In the genomic region with DNA sequence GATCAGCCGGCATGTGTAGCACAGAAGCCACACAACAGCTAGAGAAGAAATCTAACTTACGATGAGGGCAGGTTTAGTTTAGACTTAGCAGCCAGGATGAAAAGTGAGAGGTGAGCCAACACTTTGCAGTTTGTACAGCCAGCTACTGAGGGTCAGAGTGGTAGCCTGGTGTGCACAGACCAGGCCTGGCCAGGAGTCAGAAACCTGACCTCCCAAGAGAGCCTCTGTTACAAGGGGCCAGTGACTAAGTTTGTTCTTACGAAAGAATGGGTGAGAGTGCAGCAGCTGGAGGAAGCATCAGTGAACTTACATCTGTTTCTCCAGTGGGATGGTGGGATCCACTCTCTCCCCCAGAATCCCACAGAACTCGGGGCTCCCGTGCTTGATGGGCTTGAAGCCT, we compare ENCODE assay signal across 15 mouse cellular contexts. TPM values are rescaled to one million over a fixed set of nuclear protein-coding genes. Genes with fewer than 3 reads are reported as not detected.
DNase-seq lines count a peak whose midpoint lies in the region; ATAC-seq lines count a peak whose summit lies in the region.
"Had no signal": no experiment of that assay in that cellular context is flagged by ENCODE, and none has a peak within 500 bp of the region (broad histone marks: within the 10 kb centered on the region; RNA-seq: fewer than 3 reads in every experiment).

No protein-coding gene starts in this region.

- H3K9ac ChIP-seq in heart, embryonic 15.5 days, result no peak overlapping the region
- H3K9ac ChIP-seq: embryonic facial prominence, embryonic 13.5 days had no signal

- no peak overlapping the region for H3K4me2 ChIP-seq in heart, embryonic 15.5 days
- H3K4me2 ChIP-seq: embryonic facial prominence, embryonic 13.5 days had no signal

- peak; percentile 55 for DNase-seq in adrenal gland, adult 8-10 months
- DNase-seq in adrenal gland, postnatal 4 days (ENCODE audit: low spot score in 2 of 2), result no peak
- no peak for DNase-seq in heart, postnatal 14 days
- peak; percentile 38 for DNase-seq in 3134 (ENCODE audit: extremely low read depth, insufficient read length, low spot score)
- peak; percentile 58 to 61 for DNase-seq in adrenal gland, postnatal 36 days
- no peak for DNase-seq in thymus, postnatal 25 days
- DNase-seq: B cell, adult 2 months; kidney, postnatal 10 days; liver; midbrain, embryonic 14.5 days; right cerebral cortex, adult 18-20 months had no signal

- no peaks in the 10 kb centered on the region for H3K27me3 ChIP-seq in heart, embryonic 15.5 days
- H3K27me3 ChIP-seq: embryonic facial prominence, embryonic 13.5 days had no signal

- H3K27ac ChIP-seq in heart, embryonic 15.5 days, result peak overlapping the region; percentile 88; the same call in 1 of the 2 replicates
- H3K27ac ChIP-seq: embryonic facial prominence, embryonic 13.5 days; macrophage had no signal

- WGBS in heart, embryonic 15.5 days, result 91% methylated on average over 5 of the region's 5 CpGs

- no peaks in the 10 kb centered on the region for H3K9me3 ChIP-seq in heart, embryonic 15.5 days (replicated peaks)
- H3K9me3 ChIP-seq: embryonic facial prominence, embryonic 13.5 days had no signal

- H3K36me3 ChIP-seq in heart, embryonic 15.5 days, result 0 out of 2 replicates have a peak, but pooled peaks cover 4% of the 10 kb centered on the region

- intact Hi-C loops in heart, postnatal 14 days (cut with DNase I), result no loop called here

- peaks cover 66% of the 10 kb centered on the region for H3K4me1 ChIP-seq in heart, embryonic 15.5 days (replicated peaks)

- H3K4me3 ChIP-seq in heart, embryonic 15.5 days, result no peak overlapping the region
- H3K4me3 ChIP-seq: embryonic facial prominence, embryonic 13.5 days had no signal

- ATAC-seq in heart, embryonic 15.5 days (replicated peaks; ENCODE audit: insufficient number of reproducible peaks, insufficient read depth, low FRiP score, low read depth), result no peak
- no peak for ATAC-seq in inflammation-experienced regulatory T-cells, adult 6 months

RNA-seq across cellular contexts. Expression of a gene that starts 38.6 kb away (rescaled TPM):
- 100 to 1,000 TPM; 191 to 350 (median 261) TPM for total RNA-seq in adrenal gland, adult 8-10 months (2022)
- total RNA-seq in adrenal gland, postnatal 4 days (2021), result 100 to 1,000 TPM; 242 to 245 TPM
- polyA plus RNA-seq in heart, embryonic 15.5 days (2015; fragmentation: Nextera tagmentation; extraction: Ambion mirVana), result 71.7 and 74.2 TPM in 2 replicates
- 100 to 1,000 TPM; 130 to 147 TPM for total RNA-seq in heart, postnatal 14 days (2021)
- total RNA-seq in adrenal gland, postnatal 36 days (2021), result 100 to 1,000 TPM; 268 to 422 TPM
- polyA plus RNA-seq in inflammation-experienced regulatory T-cells, adult 6 months (2017; shearing (Covaris generic)), result 10 to 100 TPM; 38.6 to 60.9 (median 50.1) TPM

Comparison
In these comparisons a context has a peak if more than half of its experiments do, and no peak if none do; other contexts are left out.
1. DNase-seq: peak in adrenal gland, adult 8-10 months (single experiment), 3134 (single experiment) and adrenal gland, postnatal 36 days (2 of 2); none in adrenal gland, postnatal 4 days (0 of 2), heart, postnatal 14 days (0 of 2) and thymus, postnatal 25 days (single experiment).